Mouse (Mus musculus): Measurements from ENCODE around the gene Plvap. TPM values are rescaled to one million over a fixed set of nuclear protein-coding genes. Genes with fewer than 3 reads are reported as not detected.

Plvap gene
- polyA plus RNA-seq, 1 experiment from 2014 or later = 145 TPM

- Histone ChIP-seq H3K4me3 (ENCODE audit: low read length) (peak overlapping the region; percentile 64), H3K36me3 (ENCODE audit: control insufficient read depth, insufficient read depth, low read length) (peaks cover 7% of the 10 kb centered on the region), H3K27ac (ENCODE audit: low read length) (no peak overlapping the region), H3K4me2 (ENCODE audit: low read depth, low read length) (peak overlapping the region; percentile 84), H3K4me1 (replicated peaks; ENCODE audit: control insufficient read depth, insufficient read depth, low read length) (peaks cover 32% of the 10 kb centered on the region), H3K27me3 (ENCODE audit: control insufficient read depth, insufficient read depth, low read depth, low read length) (no peaks in the 10 kb centered on the region), H3K9me3 (ENCODE audit: control insufficient read depth, low read length) (no peaks in the 10 kb centered on the region), H3K9ac (ENCODE audit: low read length) (peak overlapping the region; percentile 77; the same call in 1 of the 2 replicates)
- 75% methylated on average over 8 of the region's 8 CpGs for WGBS
- ATAC-seq (ENCODE audit: low read depth) = no peak
These were observed 45.8 kb downstream of the Plvap start for GRCm38 (mm10) chr8:71465733-71466132.

DNA sequence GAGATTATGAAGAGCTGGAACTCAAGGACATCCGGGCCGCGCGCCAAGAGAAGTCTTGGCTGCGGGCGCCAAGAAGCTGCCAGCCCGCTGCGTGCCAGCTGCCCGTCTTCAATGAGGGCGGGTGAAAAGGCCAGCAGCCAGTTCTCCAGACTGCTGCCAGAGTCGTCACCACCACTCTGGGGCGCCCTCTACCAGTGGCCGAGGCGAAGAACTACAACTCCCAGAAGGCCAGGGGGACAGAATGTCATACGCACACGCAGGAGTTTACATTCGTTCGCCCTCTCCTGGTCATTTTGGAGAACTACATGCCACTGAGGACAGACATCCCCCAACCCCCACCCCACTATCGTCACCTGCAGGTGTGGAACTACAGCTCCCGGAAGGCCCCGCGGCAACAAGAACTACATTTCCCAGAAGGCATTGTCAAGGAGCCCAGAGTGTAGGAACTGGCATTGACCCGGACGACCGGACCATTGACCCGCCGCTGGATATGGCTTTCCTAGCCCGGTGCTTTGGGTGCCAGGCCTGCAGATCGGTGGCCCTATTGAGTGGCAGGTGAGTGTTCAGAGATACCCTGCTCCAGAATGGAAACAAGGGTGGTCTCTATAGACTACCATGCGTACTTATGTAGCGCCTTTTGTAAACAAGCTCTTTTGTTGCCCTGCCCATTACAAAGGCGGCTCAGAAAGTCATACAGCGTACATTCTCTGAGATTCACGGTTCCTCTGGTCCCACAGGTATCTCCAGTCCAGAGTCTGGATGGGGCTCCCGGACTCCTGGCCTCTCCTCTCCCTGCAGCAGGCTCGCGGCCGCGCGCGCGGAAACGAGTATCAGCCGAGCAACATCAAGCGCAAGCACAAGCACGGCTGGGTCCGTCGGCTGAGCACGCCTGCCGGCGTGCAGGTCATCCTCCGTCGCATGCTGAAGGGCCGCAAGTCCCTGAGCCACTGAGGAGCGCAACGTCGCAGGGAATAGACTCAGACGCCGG, 46.7 kb downstream of the Plvap start, which contains the start of gene Mrpl34:
Gene Mrpl34 (plus strand): TSS at position 447 of the 988 bp plus-strand sequence.
- Histone ChIP-seq H3K27ac (ENCODE audit: low read length) (peak within 1 kb of the TSS; percentile 93), H3K4me2 (ENCODE audit: low read depth, low read length) (peak within 1 kb of the TSS; percentile 84), H3K36me3 (ENCODE audit: control insufficient read depth, insufficient read depth, low read length) (peaks cover 7% of the 10 kb centered on the region), H3K27me3 (ENCODE audit: control insufficient read depth, insufficient read depth, low read depth, low read length) (no peaks in the 10 kb centered on the region), H3K4me3 (ENCODE audit: low read length) (peak within 1 kb of the TSS; percentile 92), H3K9ac (ENCODE audit: low read length) (peak within 1 kb of the TSS; percentile 91), H3K9me3 (ENCODE audit: control insufficient read depth, low read length) (no peaks in the 10 kb centered on the region), H3K4me1 (replicated peaks; ENCODE audit: control insufficient read depth, insufficient read depth, low read length) (peaks cover 23% of the 10 kb centered on the region)
- under 1% methylated on average over 59 of the region's 59 CpGs for WGBS
- peak; percentile 81 for ATAC-seq (ENCODE audit: low read depth)

- Histone ChIP-seq H3K9ac (ENCODE audit: low read length) (peak within 1 kb of the TSS; percentile 91), H3K4me3 (ENCODE audit: low read length) (peak within 1 kb of the TSS; percentile 92), H3K4me2 (ENCODE audit: low read depth, low read length) (peak within 1 kb of the TSS; percentile 77), H3K4me1 (replicated peaks; ENCODE audit: control insufficient read depth, insufficient read depth, low read length) (peaks cover 21% of the 10 kb centered on the region), H3K9me3 (ENCODE audit: control insufficient read depth, low read length) (no peaks in the 10 kb centered on the region), H3K27ac (ENCODE audit: low read length) (peak within 1 kb of the TSS; percentile 93), H3K36me3 (ENCODE audit: control insufficient read depth, insufficient read depth, low read length) (peaks cover 7% of the 10 kb centered on the region), H3K27me3 (ENCODE audit: control insufficient read depth, insufficient read depth, low read depth, low read length) (no peaks in the 10 kb centered on the region)
- peak; percentile 81 for ATAC-seq (ENCODE audit: low read depth)
- under 1% methylated on average over 55 of the region's 55 CpGs for WGBS
These were observed 48.1 kb downstream of the Plvap start, which contains the start of gene Abhd8 for GRCm38 (mm10) chr8:71463188-71464033. Gene Abhd8, minus strand, starts transcription at chr8:71463655.

DNA sequence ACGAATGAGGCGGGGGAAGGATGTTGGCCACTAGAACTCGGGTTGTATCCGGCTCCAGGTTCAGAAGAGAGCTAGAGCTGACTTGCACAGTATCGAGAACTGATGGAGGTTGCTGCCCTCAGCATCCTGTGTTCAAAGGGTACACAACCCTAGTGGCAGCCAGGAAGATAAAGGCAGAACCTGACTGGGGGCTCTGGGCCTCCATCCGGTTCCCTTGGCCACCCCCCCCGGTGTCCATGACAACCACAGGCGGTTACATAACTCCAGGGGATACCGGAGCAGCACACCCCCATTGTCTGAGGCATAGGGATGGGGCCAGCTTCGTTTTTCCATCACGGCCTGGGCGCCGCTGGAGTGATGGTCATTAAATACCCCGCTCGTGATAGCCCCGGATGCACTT, 48.8 kb downstream of the Plvap start:
- Histone ChIP-seq H3K27me3 (ENCODE audit: control insufficient read depth, insufficient read depth, low read depth, low read length) (no peaks in the 10 kb centered on the region), H3K9me3 (ENCODE audit: control insufficient read depth, low read length) (no peaks in the 10 kb centered on the region), H3K36me3 (ENCODE audit: control insufficient read depth, insufficient read depth, low read length) (peaks cover 8% of the 10 kb centered on the region), H3K4me2 (ENCODE audit: low read depth, low read length) (peak overlapping the region; percentile 77), H3K4me3 (ENCODE audit: low read length) (peak overlapping the region; percentile 92), H3K27ac (ENCODE audit: low read length) (no peak overlapping the region), H3K4me1 (replicated peaks; ENCODE audit: control insufficient read depth, insufficient read depth, low read length) (peaks cover 21% of the 10 kb centered on the region), H3K9ac (ENCODE audit: low read length) (peak overlapping the region; percentile 91)
- ATAC-seq (ENCODE audit: low read depth) = 0 out of 2 replicates have a peak, but pooled peaks have one; percentile 1
- 2% methylated on average over 16 of the region's 16 CpGs for WGBS

DNA sequence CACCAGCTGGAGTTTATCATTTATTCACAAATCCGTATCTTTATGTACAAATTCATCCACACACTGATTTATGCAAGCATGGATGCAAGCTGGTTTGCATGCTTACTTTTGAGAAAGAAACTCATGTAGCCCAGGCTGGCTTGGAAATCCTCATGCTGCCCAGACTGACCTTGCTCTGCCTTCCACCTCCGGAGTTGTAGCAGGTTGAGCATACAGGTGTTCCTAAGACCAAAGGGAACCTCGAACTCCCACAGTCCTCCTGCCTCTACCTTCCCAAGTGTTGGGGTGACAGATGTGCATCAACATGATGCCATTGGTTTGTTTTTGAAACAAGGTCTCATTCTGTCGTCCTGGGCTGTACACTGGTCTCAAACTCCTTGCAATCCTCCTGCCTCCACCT, 49.4 kb downstream of the Plvap start:
- no peak for ATAC-seq (ENCODE audit: low read depth)
- Histone ChIP-seq H3K9me3 (ENCODE audit: control insufficient read depth, low read length) (no peaks in the 10 kb centered on the region), H3K27me3 (ENCODE audit: control insufficient read depth, insufficient read depth, low read depth, low read length) (no peaks in the 10 kb centered on the region), H3K4me1 (replicated peaks; ENCODE audit: control insufficient read depth, insufficient read depth, low read length) (peaks cover 21% of the 10 kb centered on the region), H3K9ac (ENCODE audit: low read length) (peak overlapping the region; percentile 91), H3K27ac (ENCODE audit: low read length) (no peak overlapping the region), H3K4me2 (ENCODE audit: low read depth, low read length) (peak overlapping the region; percentile 77), H3K4me3 (ENCODE audit: low read length) (peak overlapping the region; percentile 92), H3K36me3 (ENCODE audit: control insufficient read depth, insufficient read depth, low read length) (peaks cover 9% of the 10 kb centered on the region)
- WGBS = 68% methylated on average over 4 of the region's 4 CpGs

DNA sequence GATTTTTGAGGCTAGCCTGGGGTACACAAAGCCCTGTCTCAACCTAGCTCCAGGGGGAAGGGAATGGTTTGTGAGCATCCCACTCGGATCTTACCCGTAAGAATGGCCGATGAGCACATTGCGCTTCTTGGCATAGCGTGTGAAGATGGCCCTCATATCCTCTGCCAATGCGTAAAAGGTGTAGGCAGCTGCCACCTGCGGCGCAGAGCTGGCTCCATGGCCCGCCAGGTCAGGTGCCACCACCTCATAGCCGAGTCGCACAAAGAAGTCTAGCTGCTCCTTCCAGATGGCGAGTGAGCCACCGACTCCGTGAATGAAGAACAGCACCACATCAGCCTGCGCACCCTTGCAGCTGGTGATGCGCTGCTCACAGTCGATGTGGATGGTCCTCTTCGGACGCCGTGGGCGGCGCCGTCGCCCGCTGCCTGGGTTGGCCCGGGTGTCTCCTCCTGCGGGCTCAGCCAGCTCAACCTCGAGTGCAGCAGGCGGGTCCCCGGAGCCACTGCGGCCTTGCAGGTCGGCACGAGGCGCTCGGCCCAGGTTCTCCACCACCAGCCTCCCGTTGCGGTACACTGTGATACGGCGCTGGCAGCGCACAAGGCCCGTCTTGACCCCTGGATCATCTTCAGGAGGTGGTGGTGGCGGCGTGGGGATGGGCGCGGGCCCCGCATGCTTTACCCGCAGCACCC, 50.3 kb downstream of the Plvap start:
- Histone ChIP-seq H3K4me3 (ENCODE audit: low read length) (no peak overlapping the region), H3K27ac (ENCODE audit: low read length) (no peak overlapping the region), H3K9ac (ENCODE audit: low read length) (no peak overlapping the region), H3K4me1 (replicated peaks; ENCODE audit: control insufficient read depth, insufficient read depth, low read length) (peaks cover 21% of the 10 kb centered on the region), H3K27me3 (ENCODE audit: control insufficient read depth, insufficient read depth, low read depth, low read length) (no peaks in the 10 kb centered on the region), H3K4me2 (ENCODE audit: low read depth, low read length) (no peak overlapping the region), H3K36me3 (ENCODE audit: control insufficient read depth, insufficient read depth, low read length) (peaks cover 9% of the 10 kb centered on the region), H3K9me3 (ENCODE audit: control insufficient read depth, low read length) (no peaks in the 10 kb centered on the region)
- WGBS = 84% methylated on average over 47 of the region's 47 CpGs
- no peak for ATAC-seq (ENCODE audit: low read depth)

- 91% methylated on average over 6 of the region's 6 CpGs for WGBS
- peaks cover 20% of the 10 kb centered on the region for H3K4me1 ChIP-seq (replicated peaks; ENCODE audit: control insufficient read depth, insufficient read depth, low read length)
- no peak for ATAC-seq (ENCODE audit: low read depth)
- no peaks in the 10 kb centered on the region for H3K27me3 ChIP-seq (ENCODE audit: control insufficient read depth, insufficient read depth, low read depth, low read length)
- H3K4me3 ChIP-seq (ENCODE audit: low read length) = no peak overlapping the region
- H3K36me3 ChIP-seq (ENCODE audit: control insufficient read depth, insufficient read depth, low read length) = peaks cover 9% of the 10 kb centered on the region
- H3K9me3 ChIP-seq (ENCODE audit: control insufficient read depth, low read length) = no peaks in the 10 kb centered on the region
- H3K27ac ChIP-seq (ENCODE audit: low read length) = no peak overlapping the region
- no peak overlapping the region for H3K9ac ChIP-seq (ENCODE audit: low read length)
- H3K4me2 ChIP-seq (ENCODE audit: low read depth, low read length) = no peak overlapping the region
These were observed 50.8 kb downstream of the Plvap start for GRCm38 (mm10) chr8:71460716-71461115.

- Histone ChIP-seq H3K27ac (ENCODE audit: low read length) (no peak overlapping the region), H3K36me3 (ENCODE audit: control insufficient read depth, insufficient read depth, low read length) (peaks cover 9% of the 10 kb centered on the region), H3K9me3 (ENCODE audit: control insufficient read depth, low read length) (no peaks in the 10 kb centered on the region), H3K4me1 (replicated peaks; ENCODE audit: control insufficient read depth, insufficient read depth, low read length) (peaks cover 6% of the 10 kb centered on the region), H3K27me3 (ENCODE audit: control insufficient read depth, insufficient read depth, low read depth, low read length) (no peaks in the 10 kb centered on the region), H3K4me2 (ENCODE audit: low read depth, low read length) (no peak overlapping the region), H3K9ac (ENCODE audit: low read length) (no peak overlapping the region), H3K4me3 (ENCODE audit: low read length) (no peak overlapping the region)
- ATAC-seq (ENCODE audit: low read depth) = no peak
- WGBS = 79% methylated on average over 20 of the region's 20 CpGs
These were observed 53.8 kb downstream of the Plvap start for GRCm38 (mm10) chr8:71457659-71458270.
